Mouse (Mus musculus) embryonic facial prominence, embryonic 14.5 days (tissue): ENCODE measurements around the gene Apoc4. TPM values are rescaled to one million over a fixed set of nuclear protein-coding genes. Genes with fewer than 3 reads are reported as not detected.

Experiments
- ATAC-seq: fragments of 200-750 bp; cut with Nextera tagmentation; 2 replicates; pipeline ENCODE4 v1.8.0; 2017; ENCODE audit warnings: low read depth, moderate number of reproducible peaks, moderate TSS enrichment
- DNase-seq: peaks from one replicate; pipeline ENCODE4 v3.0.0-alpha.2; 2015; ENCODE audit warnings: low spot score
- H3K27ac ChIP-seq: fragments of 300-500 bp; sonication (generic); replicated peaks from 2 replicates; pipeline ENCODE4 v1.5.1; 2014; ENCODE audit warnings: low read depth, mild to moderate bottlenecking, low read length, moderate library complexity
- H3K27me3 ChIP-seq: fragments of 300-500 bp; sonication (generic); replicated peaks from 2 replicates; pipeline ENCODE4 v1.6.1; 2014; ENCODE audit warnings: low read length; ENCODE audit not compliant: control insufficient read depth, insufficient read depth
- H3K36me3 ChIP-seq: fragments of 300-500 bp; sonication (generic); 2 replicates; pipeline ENCODE4 v1.6.1; 2014; ENCODE audit warnings: low read length, mixed read lengths; ENCODE audit not compliant: control insufficient read depth, insufficient read depth
- H3K4me1 ChIP-seq: fragments of 300-500 bp; sonication (generic); 2 replicates; pipeline ENCODE4 v1.6.1; 2014; ENCODE audit warnings: antibody characterized with exemption, low read length; ENCODE audit not compliant: control insufficient read depth, insufficient read depth
- H3K4me2 ChIP-seq: fragments of 300-500 bp; sonication (generic); 2 replicates; pipeline ENCODE4 v1.6.1; 2014; ENCODE audit warnings: low read depth, mild to moderate bottlenecking, low read length, moderate library complexity, mixed read lengths
- H3K4me3 ChIP-seq: fragments of 300-500 bp; sonication (generic); 2 replicates; pipeline ENCODE4 v1.5.1; 2014; ENCODE audit warnings: low read depth, mild to moderate bottlenecking, low read length
- H3K9ac ChIP-seq: fragments of 300-500 bp; sonication (generic); 2 replicates; pipeline ENCODE4 v1.6.1; 2014; ENCODE audit warnings: low read depth, mild to moderate bottlenecking, low read length, moderate library complexity, mixed read lengths
- H3K9me3 ChIP-seq: fragments of 300-500 bp; sonication (generic); 2 replicates; pipeline ENCODE4 v1.6.1; 2016; ENCODE audit warnings: low read length; ENCODE audit not compliant: control insufficient read depth
- WGBS: fragments of 180-500 bp; shearing (Covaris S2); extraction: QIAGEN DNeasy Blood & Tissue Kit; methylation state at CpG from one replicate; pipeline ENCODE4 v1.1.7; 2014; 5-methylcytosine and 5-hydroxymethylcytosine counted together
- polyA plus RNA-seq: library from polyadenylated mRNA; unstranded; fragments of >200 nt; fragmentation: Nextera tagmentation; extraction: Ambion mirVana; gene quantifications from 2 replicates; pipeline ENCODE4 v1.2.1, GENCODE M21; 2014

The Apoc4 gene
- polyA plus RNA-seq, 1 experiment from 2014 or later, result not detected

DNA sequence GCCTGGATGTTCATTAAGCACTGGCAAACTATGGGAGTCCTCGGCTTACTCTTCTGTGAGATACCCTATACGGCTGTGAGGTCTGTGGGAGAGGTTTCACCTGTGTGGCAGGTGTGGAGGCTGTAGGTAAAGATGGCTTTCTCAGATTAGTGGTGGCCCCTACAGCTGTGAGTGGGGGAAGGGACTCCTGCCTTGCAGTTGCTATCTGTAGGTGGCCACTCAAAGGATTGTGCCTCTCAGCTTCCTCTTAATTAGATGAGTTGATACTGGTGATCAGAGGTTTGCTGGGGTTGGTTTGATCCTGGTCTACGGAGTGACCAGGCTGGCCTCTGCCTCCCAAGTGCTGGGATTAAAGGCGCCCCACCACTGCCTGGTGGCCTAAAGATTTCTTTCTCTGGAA lies 23.2 kb upstream of the Apoc4 start:
- ATAC-seq (no peak), DNase-seq (no peak)
- WGBS, result 90% methylated on average over 4 of the region's 4 CpGs
- H3K4me1 ChIP-seq, result no peaks in the 10 kb centered on the region
- no peaks in the 10 kb centered on the region for H3K27me3 ChIP-seq
- H3K36me3 ChIP-seq, result peaks cover 56% of the 10 kb centered on the region
- H3K9ac ChIP-seq, result no peak overlapping the region
- H3K9me3 ChIP-seq, result no peaks in the 10 kb centered on the region
- no peak overlapping the region for H3K4me3 ChIP-seq
- no peak overlapping the region for H3K4me2 ChIP-seq
- H3K27ac ChIP-seq, result no peak overlapping the region

DNA sequence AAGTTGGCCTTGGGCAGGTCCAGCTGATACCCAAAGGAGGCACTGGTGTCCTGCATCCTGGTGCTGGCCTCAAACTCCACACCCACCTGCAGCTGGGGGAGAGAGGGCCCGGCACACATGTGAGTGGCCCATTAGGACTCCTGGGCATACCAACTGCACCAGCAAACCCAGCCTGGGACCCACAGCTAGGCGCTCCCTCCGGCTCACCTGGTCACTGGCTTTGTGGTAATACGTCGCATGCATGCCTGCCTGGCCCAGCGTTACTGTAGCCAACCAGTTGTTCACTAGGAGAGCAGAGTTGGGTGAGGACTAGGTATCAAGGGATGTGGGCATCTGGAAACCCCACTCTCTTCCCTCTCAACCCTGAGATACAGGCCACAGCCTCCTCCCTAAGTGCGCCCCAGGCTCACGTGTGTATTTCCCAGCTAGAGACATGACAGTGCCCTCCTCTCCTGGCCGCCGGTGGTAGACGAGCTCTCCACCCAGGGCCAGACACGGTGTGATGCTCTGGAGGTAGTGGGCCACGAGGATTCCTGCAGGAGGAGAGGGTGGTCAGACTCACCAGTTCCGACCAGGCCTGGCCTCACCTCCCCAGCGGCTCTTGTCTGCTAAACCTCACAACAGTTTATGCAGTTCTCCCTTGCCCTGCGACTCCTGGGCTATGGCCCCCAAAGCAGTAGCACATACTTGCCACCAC lies 21.7 kb upstream of the Apoc4 start:
- no peak overlapping the region for H3K4me3 ChIP-seq
- H3K4me1 ChIP-seq, result 0 out of 2 replicates have a peak, but pooled peaks cover 9% of the 10 kb centered on the region
- no peak overlapping the region for H3K27ac ChIP-seq
- H3K9ac ChIP-seq, result no peak overlapping the region
- H3K9me3 ChIP-seq, result no peaks in the 10 kb centered on the region
- H3K27me3 ChIP-seq, result no peaks in the 10 kb centered on the region
- no peak overlapping the region for H3K4me2 ChIP-seq
- DNase-seq (no peak), ATAC-seq (no peak)
- H3K36me3 ChIP-seq, result peaks cover 44% of the 10 kb centered on the region
- WGBS, result 95% methylated on average over 13 of the region's 16 CpGs

DNA sequence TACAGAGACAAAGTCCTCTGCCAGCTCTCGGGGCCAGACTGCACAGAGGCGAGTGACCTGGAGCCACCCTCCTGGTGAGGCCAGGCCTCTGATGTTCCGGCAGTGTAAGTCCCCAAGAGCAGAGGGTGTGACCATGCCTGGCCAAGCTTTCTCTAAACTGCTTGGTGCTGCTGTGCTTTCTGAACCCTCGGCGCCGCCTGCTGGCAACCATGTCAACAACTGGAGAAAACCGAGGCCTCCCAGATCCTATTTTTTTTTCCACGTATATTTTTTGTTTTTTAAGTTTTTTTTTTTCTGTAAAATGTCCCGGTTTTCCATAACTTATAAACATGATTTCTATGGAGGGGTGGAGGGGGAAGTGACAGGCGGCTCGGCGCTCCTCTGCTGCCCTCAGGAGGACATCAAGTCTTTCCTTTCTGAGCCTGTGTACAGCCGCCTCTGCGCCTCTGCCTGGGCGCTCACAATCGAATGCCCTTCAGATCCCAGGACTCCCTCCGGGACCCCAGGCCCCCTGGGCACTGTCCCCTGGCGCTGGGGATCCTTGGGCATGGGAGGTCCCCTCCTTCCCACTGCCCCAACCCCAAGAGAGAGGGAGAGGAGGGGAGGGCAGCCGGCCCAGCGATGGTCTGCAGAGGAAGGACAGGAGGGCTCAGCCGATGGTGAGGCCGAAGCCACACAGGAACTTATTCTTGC lies 19.9 kb upstream of the Apoc4 start:
- H3K4me3 ChIP-seq, result no peak overlapping the region
- WGBS, result 30% methylated on average over 21 of the region's 22 CpGs
- H3K9me3 ChIP-seq, result no peaks in the 10 kb centered on the region
- 0 out of 2 replicates have a peak overlapping the region, but pooled peaks have one; percentile 24 for H3K27ac ChIP-seq
- no peak overlapping the region for H3K4me2 ChIP-seq
- H3K36me3 ChIP-seq, result peaks cover 31% of the 10 kb centered on the region; the same call in 1 of the 2 replicates
- H3K9ac ChIP-seq, result no peak overlapping the region
- ATAC-seq (0 out of 2 replicates have a peak, but pooled peaks have one; percentile 10), DNase-seq (peak; percentile 84)
- no peaks in the 10 kb centered on the region for H3K27me3 ChIP-seq
- H3K4me1 ChIP-seq, result 0 out of 2 replicates have a peak, but pooled peaks cover 9% of the 10 kb centered on the region

DNA sequence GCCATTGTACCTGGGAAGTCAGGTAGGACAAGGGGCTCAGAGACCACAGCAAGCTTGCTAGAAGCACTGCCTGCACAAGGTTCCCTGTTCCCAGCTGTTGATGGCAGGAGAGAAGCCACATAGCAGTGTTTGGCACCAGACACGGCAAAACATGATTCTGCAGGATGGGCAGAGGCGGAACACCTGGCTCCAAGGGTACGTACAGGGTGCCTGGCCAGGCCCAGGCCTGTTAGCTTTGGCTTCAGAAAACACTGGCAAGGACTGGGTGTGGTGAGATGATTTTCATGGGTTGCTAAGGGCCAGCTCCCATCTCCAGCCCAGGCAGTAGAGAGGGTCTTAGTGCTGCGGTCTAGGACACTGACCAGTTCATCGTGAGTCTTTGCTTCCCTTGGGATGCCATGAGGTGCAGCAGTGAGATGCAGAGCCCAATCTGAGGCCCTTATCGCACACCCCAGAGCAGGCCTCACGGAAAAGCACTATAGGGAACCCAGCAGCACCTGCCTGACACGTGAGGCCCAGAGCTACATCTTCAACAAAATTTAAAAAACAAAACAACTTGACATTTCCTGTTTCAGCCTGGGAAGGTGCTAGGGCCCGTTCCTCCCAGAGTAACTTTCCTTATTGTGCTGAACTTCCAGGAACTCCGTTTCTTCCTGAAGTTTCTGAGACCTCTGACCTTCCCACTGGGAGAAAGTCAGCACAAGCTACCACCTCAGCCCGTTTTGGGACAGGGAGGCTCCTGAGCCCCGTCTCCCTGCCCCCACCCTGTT lies 19.2 kb upstream of the Apoc4 start:
- Histone ChIP-seq H3K27ac (no peak overlapping the region), H3K36me3 (peaks cover 30% of the 10 kb centered on the region; the same call in 1 of the 2 replicates)
- DNase-seq, result no peak

GRCm38 (mm10) chr7:19699827-19700148 lies 18.5 kb upstream of the Apoc4 start:
- peaks cover 23% of the 10 kb centered on the region; the same call in 1 of the 2 replicates for H3K36me3 ChIP-seq
- no peaks in the 10 kb centered on the region for H3K27me3 ChIP-seq
- H3K9ac ChIP-seq, result no peak overlapping the region
- H3K4me3 ChIP-seq, result no peak overlapping the region
- H3K9me3 ChIP-seq, result no peaks in the 10 kb centered on the region
- DNase-seq, result no peak
- WGBS, result 82% methylated on average over 4 of the region's 4 CpGs
- H3K27ac ChIP-seq, result no peak overlapping the region
- no peak for ATAC-seq
- H3K4me2 ChIP-seq, result no peak overlapping the region
- 0 out of 2 replicates have a peak, but pooled peaks cover 9% of the 10 kb centered on the region for H3K4me1 ChIP-seq

More for the DNA sequence above, 19.2 kb upstream of the Apoc4 start:
- ATAC-seq, result no peak
- no peak overlapping the region for H3K4me2 ChIP-seq
- H3K4me1 ChIP-seq, result 0 out of 2 replicates have a peak, but pooled peaks cover 9% of the 10 kb centered on the region
- no peak overlapping the region for H3K4me3 ChIP-seq
- no peaks in the 10 kb centered on the region for H3K9me3 ChIP-seq
- no peaks in the 10 kb centered on the region for H3K27me3 ChIP-seq
- WGBS, result 58% methylated on average over 12 of the region's 12 CpGs
- no peak overlapping the region for H3K9ac ChIP-seq

- peak within 1 kb of the TSS; percentile 8; the same call in 1 of the 2 replicates for H3K27ac ChIP-seq
- 3% methylated on average over 17 of the region's 20 CpGs for WGBS
- H3K4me2 ChIP-seq, result peak within 1 kb of the TSS; percentile 69
- H3K9ac ChIP-seq, result peak within 1 kb of the TSS; percentile 48
- DNase-seq (peak; percentile 62), ATAC-seq (peak; percentile 73)
- H3K27me3 ChIP-seq, result no peaks in the 10 kb centered on the region
- no peaks in the 10 kb centered on the region for H3K9me3 ChIP-seq
- H3K4me3 ChIP-seq, result peak within 1 kb of the TSS; percentile 30
- H3K36me3 ChIP-seq, result peaks cover 17% of the 10 kb centered on the region; the same call in 1 of the 2 replicates
- 0 out of 2 replicates have a peak, but pooled peaks cover 9% of the 10 kb centered on the region for H3K4me1 ChIP-seq
Measured at GRCm38 (mm10) chr7:19698907-19699826, 17.9 kb upstream of the Apoc4 start, which contains the start of gene Apoe. Gene Apoe (minus strand): TSS chr7:19699188.

- H3K27ac ChIP-seq, result peak overlapping the region; percentile 8; the same call in 1 of the 2 replicates
- peak overlapping the region; percentile 30 for H3K4me3 ChIP-seq
- 3% methylated on average over 28 of the region's 28 CpGs for WGBS
- H3K4me1 ChIP-seq, result peaks cover 12% of the 10 kb centered on the region
- peak overlapping the region; percentile 48 for H3K9ac ChIP-seq
- DNase-seq, result no peak
- peak overlapping the region; percentile 69 for H3K4me2 ChIP-seq
- H3K9me3 ChIP-seq, result no peaks in the 10 kb centered on the region
- H3K27me3 ChIP-seq, result no peaks in the 10 kb centered on the region
- ATAC-seq, result peak; percentile 20
- peaks cover 7% of the 10 kb centered on the region; the same call in 1 of the 2 replicates for H3K36me3 ChIP-seq
Measured at GRCm38 (mm10) chr7:19697949-19698906, 16.9 kb upstream of the Apoc4 start.
